Mouse (Mus musculus) ES-Bruce4 (cell line): ENCODE data around the gene Ttll11.

ENCODE experiments used
- CTCF ChIP-seq: IDR thresholded peaks from one replicate; pipeline ENCODE4 v1.8.1; 2011; ENCODE audit warnings: low read depth, low read length
- POLR2A ChIP-seq: IDR thresholded peaks from one replicate; pipeline ENCODE4 v1.8.1; 2011; ENCODE audit warnings: low read length; ENCODE audit not compliant: insufficient read depth

GRCm38 (mm10) chr2:35832742-35833425 is 146.8 kb downstream of the Ttll11 start:
- TF ChIP-seq POLR2A: no peak
- no peak for TF ChIP-seq CTCF
